Mouse (Mus musculus) bone marrow, adult 2 months (tissue): ENCODE data around the gene Rrp1b.

Source experiments
- CTCF ChIP-seq: fragments of 200-500 bp; IDR thresholded peaks from 2 replicates; pipeline ENCODE4 v1.5.1; 2011; ENCODE audit warnings: low read length, control low read depth; ENCODE audit not compliant: control insufficient read depth, insufficient read depth
- POLR2A ChIP-seq: fragments of 200-500 bp; IDR thresholded peaks from 2 replicates; pipeline ENCODE4 v1.6.1; 2011; ENCODE audit warnings: low read depth, mild to moderate bottlenecking, control low read depth, low read length, borderline replicate concordance; ENCODE audit not compliant: control insufficient read depth

DNA sequence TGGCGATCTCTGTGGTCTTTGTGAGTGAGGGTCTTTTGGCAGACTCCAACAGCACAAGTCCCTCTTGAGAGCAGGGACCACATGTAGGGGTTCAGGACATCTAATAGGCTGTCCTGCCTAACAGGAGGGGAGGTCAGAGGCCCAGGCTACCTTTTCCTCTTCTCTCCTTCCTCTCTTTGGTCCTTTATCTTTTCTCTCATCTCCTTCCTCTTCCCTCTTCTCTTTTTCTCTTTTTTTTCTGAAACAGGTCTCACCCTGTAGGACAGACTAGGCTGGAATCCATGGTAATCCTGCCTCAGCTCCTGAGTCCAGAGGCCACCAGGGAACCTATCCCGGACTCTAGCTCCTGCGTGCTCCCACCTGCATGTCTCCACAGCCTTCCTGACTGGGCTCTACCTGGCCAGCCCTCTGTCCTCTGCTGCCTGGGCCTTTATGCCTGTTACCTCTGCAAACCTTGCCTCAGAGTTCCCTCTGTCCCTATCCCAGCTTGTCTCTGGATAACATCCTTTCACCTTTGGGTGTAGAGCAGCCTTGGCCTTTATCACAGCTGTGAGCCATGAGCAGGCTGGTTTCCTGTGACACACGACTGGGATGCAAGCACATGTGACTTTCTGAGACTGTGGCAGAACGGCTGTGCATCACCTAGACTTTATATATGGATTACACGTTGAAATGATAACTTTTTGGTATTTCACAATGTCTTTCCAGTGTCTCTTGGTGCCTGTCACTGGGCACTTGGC lies 73.5 kb downstream of the Rrp1b start:
- TF ChIP-seq CTCF: no peak
- no peak for TF ChIP-seq POLR2A
